13 mouse cellular contexts compared by ENCODE assay signal in the genomic region with DNA sequence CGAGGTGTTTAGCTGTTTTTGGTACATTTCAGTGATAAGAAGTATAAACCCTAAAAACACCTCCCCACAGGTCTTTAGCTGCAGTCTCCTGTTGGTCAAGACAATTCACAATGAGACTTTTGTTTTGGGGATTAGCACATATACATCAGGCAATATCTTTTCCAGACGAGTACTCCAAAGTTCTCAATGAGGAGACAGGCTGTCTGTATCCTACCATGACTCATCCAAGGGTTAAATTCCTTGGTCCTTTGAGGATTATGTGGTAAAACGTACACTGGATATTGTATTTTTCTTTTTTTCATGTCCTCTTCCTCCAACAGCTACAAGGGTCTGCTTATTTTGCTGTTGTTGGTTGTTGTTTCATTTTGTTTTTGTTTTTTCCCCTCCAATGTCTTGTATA.
"Had no signal": no experiment of that assay in that cellular context is flagged by ENCODE, and none has a peak within 500 bp of the region (broad histone marks: within the 10 kb centered on the region; RNA-seq: fewer than 3 reads in every experiment).

No protein-coding gene starts in this region.

- DNase-seq: gastrocnemius, adult 2 months; gastrocnemius, postnatal 10 days; gastrocnemius, postnatal 25 days; heart, adult 18-20 months; heart, postnatal 10 days; heart, postnatal 4 days; kidney, adult 18-20 months; kidney, adult 8-10 months; kidney, postnatal 14 days; kidney, postnatal 36 days; layer of hippocampus, adult 9-11 months; layer of hippocampus, postnatal 36 days; left cerebral cortex, postnatal 4 days had no signal
